Mouse (Mus musculus): ENCODE results near the gene Dsp. TPM values are rescaled to one million over a fixed set of nuclear protein-coding genes. Genes with fewer than 3 reads are reported as not detected.

Gene Dsp
- not detected for polyA plus RNA-seq (2012; fragmentation: generic; extraction: Trizol)

DNA sequence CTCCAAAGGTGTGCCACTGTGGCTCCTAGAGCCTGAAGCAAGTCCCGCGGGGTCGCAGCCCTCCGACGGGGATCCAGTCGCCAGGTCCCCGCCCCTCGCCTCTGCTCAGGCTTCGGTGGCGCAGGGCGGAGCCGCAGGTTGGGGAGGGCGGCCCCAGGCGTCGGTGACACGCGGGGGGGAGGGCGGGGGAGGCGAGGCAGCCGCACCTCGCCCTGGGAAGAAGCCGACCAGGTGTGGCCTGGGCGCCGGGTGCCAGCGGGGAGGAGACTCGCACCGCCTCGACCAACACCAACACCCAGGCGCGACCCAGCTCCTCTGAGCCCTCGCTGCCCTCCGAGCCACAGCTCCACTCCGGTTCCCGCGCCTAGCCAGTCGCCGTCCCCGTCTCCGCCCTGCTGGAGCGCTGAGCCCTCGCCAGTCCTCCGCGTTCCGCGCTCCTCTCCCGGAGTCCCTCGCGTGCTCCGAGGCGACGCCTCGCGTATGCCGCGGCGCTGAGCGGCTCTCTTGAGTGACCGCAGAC is at the start of gene Dsp:
Dsp (plus strand) TSS at position 226 of the 520 bp plus-strand sequence.
- no peaks in the 10 kb centered on the region for H3K79me2 ChIP-seq (ENCODE audit: control insufficient read depth, insufficient read depth)
- H3K27me3 ChIP-seq (ENCODE audit: control insufficient read depth, insufficient read depth, insufficient read length), result peaks cover 21% of the 10 kb centered on the region
- no peaks in the 10 kb centered on the region for H3K36me3 ChIP-seq (ENCODE audit: control insufficient read depth, insufficient read depth)
- TF ChIP-seq MYOG (IDR thresholded peaks at IDR 0.05; ENCODE audit: control insufficient read depth in 1 of 3, insufficient read depth in 1 of 3, insufficient read length in 2 of 3, low read depth in 2 of 3) (peak in 1 of 3 experiments; percentile 8), SRF (IDR thresholded peaks at IDR 0.05; ENCODE audit: control insufficient read depth, insufficient read length, low read depth) (no peak)
- no peak within 1 kb of the TSS for H3ac ChIP-seq (ENCODE audit: control insufficient read depth, insufficient read length)
- no peak within 1 kb of the TSS for H3K4me2 ChIP-seq (ENCODE audit: low read depth)
- H3K4me3 ChIP-seq, result no peak within 1 kb of the TSS

DNA sequence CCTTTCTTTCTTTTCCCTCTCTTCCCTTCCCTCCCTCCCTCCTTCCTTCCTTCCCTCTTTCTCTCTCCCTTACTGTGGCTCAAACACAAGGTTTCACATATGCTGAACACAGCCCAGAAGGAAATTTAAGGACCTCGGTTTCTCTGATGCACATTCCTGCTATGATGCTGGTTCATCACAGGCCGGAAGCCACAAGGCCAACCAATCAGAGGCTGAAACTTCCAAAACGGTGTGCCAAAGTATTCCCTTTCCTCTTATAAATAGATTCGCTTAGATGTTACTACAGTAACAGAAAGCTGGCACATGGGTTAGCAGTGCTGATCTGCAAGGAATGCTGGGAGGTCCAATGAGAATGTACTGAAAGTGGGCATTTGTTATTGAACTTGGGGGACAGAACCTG is 47.7 kb upstream of the Dsp start:
- TF ChIP-seq TCF12 (IDR thresholded peaks at IDR 0.05; ENCODE audit: insufficient read depth, poor library complexity, severe bottlenecking) (no peak), POLR2A (IDR thresholded peaks at IDR 0.05; ENCODE audit: insufficient read length, low read depth) (no peak), MAX (IDR thresholded peaks at IDR 0.05; ENCODE audit: low read depth) (no peak), E2F4 (IDR thresholded peaks at IDR 0.05; ENCODE audit: insufficient read depth) (no peak), USF1 (IDR thresholded peaks at IDR 0.05; ENCODE audit: low read depth) (no peak), MYOD1 (IDR thresholded peaks at IDR 0.05; ENCODE audit: control insufficient read depth in 1 of 3, insufficient read length in 2 of 3, low read depth in 2 of 3) (no peak), SRF (IDR thresholded peaks at IDR 0.05; ENCODE audit: control insufficient read depth, insufficient read length, low read depth) (no peak), POLR2AphosphoS2 (IDR thresholded peaks at IDR 0.05; ENCODE audit: insufficient read length, low read depth) (no peak)
- H3K36me3 ChIP-seq (ENCODE audit: control insufficient read depth, insufficient read depth), result no peaks in the 10 kb centered on the region
- H3K27me3 ChIP-seq (ENCODE audit: control insufficient read depth, insufficient read depth, insufficient read length), result no peaks in the 10 kb centered on the region
- H3K4me2 ChIP-seq (ENCODE audit: low read depth), result no peak overlapping the region
- no peaks in the 10 kb centered on the region for H3K79me2 ChIP-seq (ENCODE audit: control insufficient read depth, insufficient read depth)
- no peak overlapping the region for H3K4me3 ChIP-seq
- no peak overlapping the region for H3ac ChIP-seq (ENCODE audit: control insufficient read depth, insufficient read length)

GRCm38 (mm10) chr13:38104501-38104900 is 46.6 kb upstream of the Dsp start:
- Histone ChIP-seq H3K36me3 (ENCODE audit: control insufficient read depth, insufficient read depth) (no peaks in the 10 kb centered on the region), H3K4me2 (ENCODE audit: low read depth) (no peak overlapping the region), H3K27me3 (ENCODE audit: control insufficient read depth, insufficient read depth, insufficient read length) (no peaks in the 10 kb centered on the region), H3K79me2 (ENCODE audit: control insufficient read depth, insufficient read depth) (no peaks in the 10 kb centered on the region), H3K4me3 (no peak overlapping the region), H3ac (ENCODE audit: control insufficient read depth, insufficient read length) (no peak overlapping the region)
- TF ChIP-seq E2F4 (IDR thresholded peaks at IDR 0.05; ENCODE audit: insufficient read depth) (no peak), POLR2AphosphoS2 (IDR thresholded peaks at IDR 0.05; ENCODE audit: insufficient read length, low read depth) (no peak), POLR2A (IDR thresholded peaks at IDR 0.05; ENCODE audit: insufficient read length, low read depth) (no peak), TCF12 (IDR thresholded peaks at IDR 0.05; ENCODE audit: insufficient read depth, poor library complexity, severe bottlenecking) (no peak), REST (IDR thresholded peaks at IDR 0.05; ENCODE audit: insufficient read depth, insufficient read length) (no peak), SRF (IDR thresholded peaks at IDR 0.05; ENCODE audit: control insufficient read depth, insufficient read length, low read depth) (no peak), USF1 (IDR thresholded peaks at IDR 0.05; ENCODE audit: low read depth) (no peak), TCF3 (IDR thresholded peaks at IDR 0.05; ENCODE audit: insufficient read length, low read depth) (no peak), CEBPB (IDR thresholded peaks at IDR 0.05; ENCODE audit: insufficient read depth, poor library complexity, severe bottlenecking) (no peak), MAX (IDR thresholded peaks at IDR 0.05; ENCODE audit: low read depth) (no peak), MYOG (IDR thresholded peaks at IDR 0.05; ENCODE audit: control insufficient read depth in 1 of 3, insufficient read depth in 1 of 3, insufficient read length in 2 of 3, low read depth in 2 of 3) (no peak), MYOD1 (IDR thresholded peaks at IDR 0.05; ENCODE audit: control insufficient read depth in 1 of 3, insufficient read length in 2 of 3, low read depth in 2 of 3) (no peak)

DNA sequence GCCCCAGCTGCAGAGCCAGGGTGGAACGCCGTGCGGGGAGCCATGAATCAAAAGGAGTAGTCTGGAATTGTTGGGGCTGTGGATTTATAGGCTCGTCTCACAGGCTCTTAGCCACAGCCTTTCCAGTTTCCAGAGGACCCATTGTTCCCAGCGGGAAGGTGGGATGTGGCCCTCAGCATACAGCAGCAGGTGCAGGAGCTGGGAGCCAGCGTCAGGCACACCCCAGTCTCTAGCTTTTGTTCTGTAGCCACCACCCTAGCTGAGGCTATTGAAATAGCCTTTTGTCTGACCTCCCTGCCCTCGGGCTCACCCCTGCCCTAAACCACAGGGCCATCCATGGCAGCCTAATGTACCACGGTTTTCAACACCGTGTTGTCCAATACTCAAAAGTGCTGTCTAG is 42.0 kb upstream of the Dsp start:
- Histone ChIP-seq H3K79me2 (ENCODE audit: control insufficient read depth, insufficient read depth) (no peaks in the 10 kb centered on the region), H3K36me3 (ENCODE audit: control insufficient read depth, insufficient read depth) (no peaks in the 10 kb centered on the region), H3K27me3 (ENCODE audit: control insufficient read depth, insufficient read depth, insufficient read length) (no peaks in the 10 kb centered on the region), H3ac (ENCODE audit: control insufficient read depth, insufficient read length) (no peak overlapping the region), H3K4me3 (no peak overlapping the region), H3K4me2 (ENCODE audit: low read depth) (no peak overlapping the region)
- TF ChIP-seq MYOD1 (IDR thresholded peaks at IDR 0.05; ENCODE audit: control insufficient read depth in 1 of 3, insufficient read length in 2 of 3, low read depth in 2 of 3) (peak in 2 of 3 experiments; percentile 32 to 39), POLR2A (IDR thresholded peaks at IDR 0.05; ENCODE audit: insufficient read length, low read depth) (no peak)

GRCm38 (mm10) chr13:38122321-38122720 is 28.8 kb upstream of the Dsp start:
- TF ChIP-seq POLR2A (IDR thresholded peaks at IDR 0.05; ENCODE audit: insufficient read length, low read depth) (no peak), MYOG (IDR thresholded peaks at IDR 0.05; ENCODE audit: control insufficient read depth in 1 of 3, insufficient read depth in 1 of 3, insufficient read length in 2 of 3, low read depth in 2 of 3) (no peak), MAX (IDR thresholded peaks at IDR 0.05; ENCODE audit: low read depth) (no peak)
- Histone ChIP-seq H3ac (ENCODE audit: control insufficient read depth, insufficient read length) (no peak overlapping the region), H3K4me2 (ENCODE audit: low read depth) (no peak overlapping the region), H3K27me3 (ENCODE audit: control insufficient read depth, insufficient read depth, insufficient read length) (no peaks in the 10 kb centered on the region), H3K79me2 (ENCODE audit: control insufficient read depth, insufficient read depth) (no peaks in the 10 kb centered on the region), H3K36me3 (ENCODE audit: control insufficient read depth, insufficient read depth) (no peaks in the 10 kb centered on the region), H3K4me3 (no peak overlapping the region)

DNA sequence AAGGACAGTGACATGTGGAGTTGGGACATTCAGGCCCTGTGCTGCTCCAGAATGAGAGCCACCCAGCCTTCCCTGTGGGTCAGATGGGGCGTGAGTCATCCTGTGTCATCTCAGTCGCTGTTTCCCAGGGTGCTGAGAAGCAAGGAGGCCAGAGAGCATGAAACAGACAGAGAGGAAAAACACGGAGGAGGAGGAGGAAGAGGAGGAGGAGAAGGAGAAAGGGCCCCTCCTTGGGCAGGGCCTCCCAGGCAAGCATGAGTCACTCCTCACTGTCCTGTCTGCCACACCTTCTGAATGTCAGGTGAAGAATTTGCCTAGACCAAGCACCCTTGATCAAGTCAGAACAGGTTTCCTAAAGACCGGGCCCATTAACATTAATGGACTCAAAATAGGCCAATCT is 27.4 kb upstream of the Dsp start:
- Histone ChIP-seq H3K4me2 (ENCODE audit: low read depth) (no peak overlapping the region), H3K36me3 (ENCODE audit: control insufficient read depth, insufficient read depth) (no peaks in the 10 kb centered on the region), H3K4me3 (no peak overlapping the region), H3K79me2 (ENCODE audit: control insufficient read depth, insufficient read depth) (no peaks in the 10 kb centered on the region), H3ac (ENCODE audit: control insufficient read depth, insufficient read length) (no peak overlapping the region), H3K27me3 (ENCODE audit: control insufficient read depth, insufficient read depth, insufficient read length) (no peaks in the 10 kb centered on the region)
- no peak for TF ChIP-seq E2F4 (IDR thresholded peaks at IDR 0.05; ENCODE audit: insufficient read depth)
- TF ChIP-seq USF1 (IDR thresholded peaks at IDR 0.05; ENCODE audit: low read depth), result no peak
- TF ChIP-seq MYOD1 (IDR thresholded peaks at IDR 0.05; ENCODE audit: control insufficient read depth in 1 of 3, insufficient read length in 2 of 3, low read depth in 2 of 3), result no peak
